Mouse (Mus musculus) embryonic stem cell, embryonic (primary cell): ENCODE measurements around the gene Spi1.

Source experiments
- CTCF ChIA-PET, 4 experiments: fragments of 300-600 bp in 2 of 4; fragments of 350-600 bp in 2 of 4; sonication (Branson Sonifier 250); formaldehyde crosslinking; loops; one replicate each; lab custom pipeline; 2022; ENCODE audit warnings: inconsistent platforms in 2 of 4; lab: Charles Lee
- POLR2A ChIA-PET, 4 experiments: fragments of 300-600 bp in 2 of 4; fragments of 350-600 bp in 2 of 4; sonication (Branson Sonifier 250); formaldehyde crosslinking; loops; one replicate each; lab custom pipeline; 2022; ENCODE audit warnings: antibody characterized with exemption in 4 of 4, inconsistent platforms in 1 of 4; lab: Charles Lee

The Spi1 gene

DNA sequence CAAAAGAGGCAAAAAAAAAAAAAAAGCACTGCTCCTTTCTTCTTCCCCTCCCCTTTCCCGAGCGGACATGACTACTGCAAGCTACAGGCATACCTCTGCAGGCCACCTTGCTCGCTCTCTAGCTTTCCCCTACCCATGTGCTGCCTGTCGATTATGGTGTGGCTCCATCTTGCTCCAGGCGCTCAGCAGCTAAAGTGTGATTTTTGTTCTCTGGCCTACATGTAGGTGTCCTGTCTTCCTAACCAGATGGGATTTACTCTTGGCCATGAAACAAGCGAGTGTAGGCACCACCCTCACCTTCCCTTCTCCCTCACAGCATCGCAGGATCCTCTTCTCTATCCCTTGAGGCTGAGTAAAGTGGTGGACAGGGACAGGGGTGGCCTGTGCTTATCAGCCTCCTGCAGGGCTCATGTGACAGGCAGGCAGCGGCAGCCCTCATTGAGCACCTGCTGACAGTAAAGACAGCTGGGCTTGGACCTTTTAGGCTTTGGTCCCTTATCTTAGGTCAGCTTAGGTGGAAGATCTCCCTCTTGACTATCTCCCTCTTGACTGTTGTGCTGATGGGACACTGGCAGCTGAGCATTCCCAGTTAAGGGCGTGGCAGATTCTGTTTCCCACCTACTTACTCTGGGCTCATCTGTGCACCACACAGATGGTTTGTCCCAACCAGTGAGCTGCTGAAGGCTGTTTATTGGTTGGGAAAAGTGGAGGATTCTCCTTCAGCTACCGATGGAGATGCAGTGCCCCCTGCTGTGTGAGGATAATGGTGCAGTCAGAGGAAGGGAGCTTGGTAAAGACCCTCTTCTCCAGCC is 21.4 kb upstream of the Spi1 start:
- POLR2A ChIA-PET = interaction anchor here (0.5 to 21.4 kb wide), 60 partner anchors 8 to 589 kb away, joined by 3 to 649 read pairs (median 4); partner anchors contain the start of genes Slc39a13 (in 4 of the 4), Rapsn (in 3 of the 4), Ddb2 (in 2 of the 4) and Acp2 (in 1 of the 4)
- CTCF ChIA-PET = interaction anchor here (0.5 to 3.0 kb wide), 48 partner anchors 9 to 999 kb away, joined by 3 to 31 read pairs (median 4); partner anchors contain the start of genes Slc39a13 (in 4 of the 4), Rapsn (in 2 of the 4), Arfgap2 (in 1 of the 4) and Arhgap1 (in 1 of the 4)

DNA sequence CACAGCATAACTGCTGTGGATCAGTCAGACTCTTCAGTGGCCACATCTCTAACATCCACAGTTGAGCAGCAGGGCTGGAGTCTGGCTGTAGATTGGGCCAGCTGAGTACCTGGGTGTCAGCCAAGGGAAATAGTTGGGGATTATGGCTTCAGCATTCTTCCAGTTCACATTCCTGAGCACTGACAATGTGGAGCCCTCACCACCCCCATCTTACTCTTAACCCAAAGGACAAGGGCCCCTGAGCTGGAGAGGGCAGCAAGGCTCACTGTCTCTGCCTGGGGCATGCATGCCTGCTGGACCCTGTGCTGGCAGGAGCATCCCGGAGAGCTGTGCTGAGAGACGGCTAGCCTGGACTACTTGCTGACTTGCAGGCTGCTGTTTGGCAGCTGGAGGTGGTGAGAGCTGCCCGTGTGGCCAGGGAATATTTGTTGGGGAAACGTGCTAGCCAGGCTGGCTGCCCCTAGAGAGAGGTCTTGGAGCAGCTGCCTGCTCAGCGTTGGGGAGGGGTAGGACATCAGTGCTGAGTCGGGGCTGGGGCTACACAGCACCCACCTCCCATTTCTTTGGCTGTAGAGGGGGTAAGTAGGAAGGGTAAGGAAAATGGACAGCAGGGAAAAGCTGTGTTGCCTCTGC is 20.2 kb upstream of the Spi1 start:
- ChIA-PET CTCF (interaction anchor here in 3 of 4 experiments (1.2 to 3.0 kb wide), 10 partner anchors 8 to 196 kb away, joined by 3 to 31 read pairs (median 7); partner anchors contain the start of gene Slc39a13 (in 3 of the 3)), POLR2A (interaction anchor here (0.7 to 21.4 kb wide), 21 partner anchors 8 to 588 kb away, joined by 3 to 649 read pairs (median 5); partner anchors contain the start of genes Slc39a13 (in 4 of the 4), Rapsn (in 2 of the 4) and Psmc3 (in 1 of the 4))

DNA sequence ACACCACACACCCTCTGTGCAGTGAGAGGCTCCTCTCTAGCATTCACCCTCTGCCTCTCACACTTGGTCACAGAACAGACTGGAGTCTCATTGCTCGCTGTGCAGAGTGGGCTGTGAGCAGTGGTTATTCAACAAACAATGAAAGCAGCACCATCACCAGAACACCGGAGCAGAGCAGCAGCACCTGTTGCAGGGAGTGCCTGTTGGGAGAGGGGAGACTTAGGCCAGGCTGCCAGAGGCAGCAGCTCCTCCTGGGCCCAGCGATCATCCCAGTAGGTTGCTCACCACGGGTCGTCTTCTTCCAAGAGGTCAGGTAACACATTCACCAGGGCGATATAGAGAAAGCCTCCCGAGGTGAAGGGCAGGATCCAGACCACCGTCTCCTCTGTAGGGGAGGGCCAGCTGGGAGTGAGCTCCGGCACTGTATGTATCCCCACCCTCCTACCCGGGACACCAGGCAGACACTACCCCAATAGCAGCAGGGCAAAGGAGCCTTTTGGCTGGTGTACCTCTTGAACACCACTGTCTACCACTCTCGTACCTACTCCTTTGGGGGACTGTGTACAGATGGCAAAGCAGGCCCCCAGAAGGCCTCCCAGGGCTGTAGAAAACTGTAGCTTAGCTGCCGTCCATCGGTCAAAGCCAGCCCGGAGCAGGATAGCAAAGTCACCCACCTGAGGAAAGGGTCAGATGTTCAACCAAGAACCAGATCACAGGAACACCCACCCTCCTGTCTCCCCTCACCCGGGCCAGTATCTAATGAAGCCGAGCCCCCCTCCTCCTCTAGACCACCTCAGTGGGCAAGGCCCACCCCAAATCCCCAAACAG is 19.2 kb upstream of the Spi1 start:
- CTCF ChIA-PET = interaction anchor here in 1 of 4 experiments (1.2 kb wide), 1 partner anchor 9 kb away, joined by 5 read pairs; the partner anchor contains the start of gene Psmc3
- POLR2A ChIA-PET = interaction anchor here in 2 of 4 experiments (1.6 to 21.4 kb wide), 9 partner anchors 7 to 48 kb away, joined by 5 to 649 read pairs (median 33); partner anchors contain the start of genes Psmc3 (in 2 of the 2), Slc39a13 (in 2 of the 2) and Rapsn (in 1 of the 2)

DNA sequence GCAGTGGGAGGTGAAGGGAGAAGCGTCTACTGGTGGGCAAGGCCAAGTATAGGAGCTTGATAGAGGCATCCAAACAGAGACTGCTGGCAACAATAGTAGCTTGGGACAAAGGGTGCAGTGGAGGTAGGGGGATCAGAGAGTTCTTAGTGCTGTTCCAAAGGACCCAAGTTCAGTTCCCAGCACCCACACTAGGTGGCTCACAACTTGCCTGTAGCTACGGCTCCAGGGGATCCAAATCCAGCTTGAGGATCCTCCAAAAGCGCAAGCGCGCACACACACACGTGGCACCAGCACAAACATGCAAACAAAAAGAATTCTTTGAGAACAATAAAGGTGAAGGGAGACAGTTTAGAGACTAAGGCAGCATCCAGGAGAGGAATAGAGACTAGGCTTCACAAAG is 18.0 kb upstream of the Spi1 start:
- ChIA-PET POLR2A (interaction anchor here in 3 of 4 experiments (0.6 to 21.4 kb wide), 18 partner anchors 10 to 174 kb away, joined by 3 to 649 read pairs (median 5); partner anchors contain the start of genes Psmc3 (in 3 of the 3), Acp2 (in 1 of the 3), Nr1h3 (in 1 of the 3) and Rapsn (in 1 of the 3)), CTCF (interaction anchor here in 3 of 4 experiments (0.5 to 2.1 kb wide), 17 partner anchors 9 to 462 kb away, joined by 3 to 7 read pairs (median 4); partner anchors contain the start of genes Psmc3 (in 2 of the 3), Rapsn (in 2 of the 3), Ckap5 (in 1 of the 3) and Spi1 (in 1 of the 3))

DNA sequence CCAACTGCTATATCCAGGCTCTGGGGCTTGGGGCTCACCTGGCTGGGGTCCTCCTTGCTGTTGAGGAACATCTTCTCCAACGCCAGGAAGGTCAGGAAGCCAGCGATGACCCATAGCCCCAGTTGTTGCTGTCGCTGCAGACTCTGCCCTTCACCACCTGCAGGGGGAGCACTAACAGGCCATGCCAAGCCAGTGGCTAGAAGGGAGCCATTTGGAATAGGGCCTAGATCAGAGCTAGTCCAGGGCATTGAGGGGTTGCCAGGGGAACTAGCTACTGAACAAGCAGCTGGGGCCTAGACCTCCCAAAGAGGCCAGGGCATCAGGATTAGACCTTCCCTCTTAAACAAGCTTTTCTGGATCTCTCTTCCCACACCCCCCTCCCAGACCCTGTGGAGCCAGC is 16.6 kb upstream of the Spi1 start:
- ChIA-PET POLR2A (interaction anchor here in 3 of 4 experiments (0.7 to 21.4 kb wide), 23 partner anchors 8 to 179 kb away, joined by 3 to 649 read pairs (median 3); partner anchors contain the start of genes Psmc3 (in 2 of the 3), Ddb2 (in 1 of the 3), Kbtbd4 (in 1 of the 3) and Ndufs3 (in 1 of the 3)), CTCF (interaction anchor here (0.5 to 2.1 kb wide), 32 partner anchors 9 to 386 kb away, joined by 3 to 8 read pairs (median 4); partner anchors contain the start of genes Rapsn (in 2 of the 4), Mybpc3 (in 1 of the 4) and Psmc3 (in 1 of the 4))

DNA sequence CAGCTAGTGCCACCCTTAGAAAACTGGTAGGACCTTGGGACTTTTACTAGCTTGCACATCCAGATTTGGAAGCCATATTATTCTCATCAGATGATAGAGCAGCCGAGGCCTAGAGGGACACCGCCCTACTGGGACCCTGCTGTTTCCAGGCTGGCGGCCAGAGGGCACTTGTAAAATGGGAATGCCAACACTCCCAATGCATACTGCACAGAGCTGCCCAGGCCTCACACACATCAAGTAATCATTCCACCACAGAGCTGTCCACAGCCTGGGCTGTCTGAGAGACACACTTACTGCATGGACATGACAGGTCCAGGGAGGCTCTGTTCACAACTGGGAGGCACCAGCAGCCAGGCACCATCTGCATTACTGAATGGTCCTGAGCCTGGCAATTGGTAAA is 15.7 kb upstream of the Spi1 start:
- CTCF ChIA-PET = interaction anchor here (0.9 to 2.1 kb wide), 16 partner anchors 9 to 219 kb away, joined by 3 to 7 read pairs (median 4); partner anchors contain the start of genes Rapsn (in 2 of the 4), Mybpc3 (in 1 of the 4) and Psmc3 (in 1 of the 4)
- POLR2A ChIA-PET = interaction anchor here in 3 of 4 experiments (0.6 to 21.4 kb wide), 14 partner anchors 9 to 180 kb away, joined by 3 to 649 read pairs (median 3); partner anchors contain the start of genes Ddb2 (in 1 of the 3), Kbtbd4 (in 1 of the 3), Ndufs3 (in 1 of the 3) and Psmc3 (in 1 of the 3)

DNA sequence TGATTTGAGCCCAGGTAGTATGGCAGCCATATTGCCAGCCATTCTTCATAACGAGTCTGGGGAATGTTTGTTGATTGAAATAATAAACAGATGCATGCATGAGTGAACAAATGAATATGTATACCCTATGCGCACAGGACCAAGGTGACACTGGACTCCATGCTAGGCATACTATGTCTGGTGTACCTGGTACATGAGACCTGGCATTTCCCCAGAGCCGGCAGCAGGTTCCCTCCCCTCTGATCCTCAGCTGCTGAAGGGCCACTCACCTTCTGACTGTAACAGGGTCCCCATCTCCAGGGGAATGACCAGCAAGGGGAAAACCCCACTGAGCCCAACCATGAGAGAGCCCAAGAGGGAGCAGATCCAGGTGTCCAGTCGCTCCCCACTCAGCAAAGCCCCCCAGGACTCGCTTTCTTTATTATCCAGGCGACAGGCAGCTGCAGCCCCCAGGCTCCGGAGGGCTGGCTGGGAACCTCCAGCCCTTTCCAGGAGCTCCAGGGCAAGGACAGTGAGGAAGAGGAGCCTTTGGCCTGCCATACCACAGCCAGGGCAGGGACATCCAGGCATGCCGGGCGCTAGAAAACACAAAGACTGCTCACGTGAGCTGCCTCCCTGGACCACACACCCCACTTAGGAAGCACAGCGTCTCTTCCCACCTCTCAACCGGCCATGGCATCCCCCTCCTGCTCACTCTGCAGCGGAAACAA is 13.9 kb upstream of the Spi1 start:
- ChIA-PET CTCF (interaction anchor here in 2 of 4 experiments (0.5 to 3.6 kb wide), 5 partner anchors 7 to 420 kb away, joined by 3 to 31 read pairs (median 4); no protein-coding TSS in a partner anchor), POLR2A (interaction anchor here in 3 of 4 experiments (0.6 to 21.4 kb wide), 12 partner anchors 8 to 188 kb away, joined by 3 to 649 read pairs (median 6); partner anchors contain the start of genes Psmc3 (in 1 of the 3) and Rapsn (in 1 of the 3))

DNA sequence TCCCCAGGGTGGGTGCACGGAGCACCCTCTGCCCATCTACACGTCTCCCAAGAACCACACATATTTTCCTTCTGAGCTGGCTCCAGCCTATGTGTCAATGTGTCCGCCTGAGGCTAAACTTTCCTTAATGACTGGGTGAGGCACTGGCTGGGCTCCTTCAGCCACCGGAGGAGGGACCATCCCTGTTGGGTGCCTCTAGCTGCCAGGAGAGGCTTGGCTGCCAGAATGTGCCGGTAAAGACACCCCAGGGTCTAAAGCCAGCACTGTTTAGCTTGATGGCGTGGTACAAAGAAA is 13.4 kb upstream of the Spi1 start:
- CTCF ChIA-PET = interaction anchor here in 3 of 4 experiments (0.5 to 3.6 kb wide), 6 partner anchors 8 to 419 kb away, joined by 3 to 31 read pairs (median 4); no protein-coding TSS in a partner anchor

DNA sequence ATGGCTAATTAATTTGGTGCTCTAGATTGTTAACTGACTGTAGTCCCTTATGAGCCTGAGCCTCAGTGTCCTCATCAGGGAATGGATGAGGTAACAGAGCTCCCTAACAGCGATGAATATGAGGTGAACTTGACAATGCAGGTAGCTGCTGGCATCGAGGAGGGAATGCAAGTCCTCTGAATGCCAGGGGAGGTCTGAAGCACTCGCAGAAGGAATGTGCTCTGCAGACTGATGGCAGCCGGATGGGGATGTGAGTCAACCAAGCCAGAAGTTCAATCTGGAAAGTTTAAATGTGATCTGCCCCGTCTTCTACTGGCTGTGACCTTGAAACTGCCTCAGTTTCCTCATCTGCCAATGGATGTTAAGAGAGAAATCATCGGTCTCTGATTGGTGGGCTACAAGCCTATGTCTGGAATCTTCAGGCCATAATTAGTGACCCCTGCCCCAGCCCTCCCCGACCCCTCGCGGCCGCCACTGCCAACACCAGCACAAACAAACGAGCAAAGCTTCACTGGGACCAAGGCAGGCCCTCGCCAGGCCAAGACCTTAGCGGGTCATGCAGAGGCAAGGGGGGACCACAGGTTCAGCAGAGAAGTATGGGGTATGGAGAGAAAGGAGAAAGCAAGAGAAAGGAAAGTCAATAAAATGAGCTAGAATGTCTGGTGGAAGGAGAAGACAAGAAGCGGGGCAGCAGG is 12.7 kb upstream of the Spi1 start:
- CTCF ChIA-PET = interaction anchor here (0.5 to 3.6 kb wide), 17 partner anchors 8 to 1152 kb away, joined by 3 to 31 read pairs (median 5); partner anchors contain the start of gene Madd (in 1 of the 4)
- POLR2A ChIA-PET = interaction anchor here (0.6 to 21.4 kb wide), 44 partner anchors 8 to 399 kb away, joined by 3 to 649 read pairs (median 6); partner anchors contain the start of genes Psmc3 (in 3 of the 4), Ddb2 (in 1 of the 4), Rapsn (in 1 of the 4) and Spi1 (in 1 of the 4)

More for the DNA sequence above, 13.4 kb upstream of the Spi1 start:
- POLR2A ChIA-PET = interaction anchor here (0.6 to 21.4 kb wide), 17 partner anchors 8 to 399 kb away, joined by 3 to 649 read pairs (median 6); partner anchors contain the start of genes Psmc3 (in 1 of the 4) and Rapsn (in 1 of the 4)

DNA sequence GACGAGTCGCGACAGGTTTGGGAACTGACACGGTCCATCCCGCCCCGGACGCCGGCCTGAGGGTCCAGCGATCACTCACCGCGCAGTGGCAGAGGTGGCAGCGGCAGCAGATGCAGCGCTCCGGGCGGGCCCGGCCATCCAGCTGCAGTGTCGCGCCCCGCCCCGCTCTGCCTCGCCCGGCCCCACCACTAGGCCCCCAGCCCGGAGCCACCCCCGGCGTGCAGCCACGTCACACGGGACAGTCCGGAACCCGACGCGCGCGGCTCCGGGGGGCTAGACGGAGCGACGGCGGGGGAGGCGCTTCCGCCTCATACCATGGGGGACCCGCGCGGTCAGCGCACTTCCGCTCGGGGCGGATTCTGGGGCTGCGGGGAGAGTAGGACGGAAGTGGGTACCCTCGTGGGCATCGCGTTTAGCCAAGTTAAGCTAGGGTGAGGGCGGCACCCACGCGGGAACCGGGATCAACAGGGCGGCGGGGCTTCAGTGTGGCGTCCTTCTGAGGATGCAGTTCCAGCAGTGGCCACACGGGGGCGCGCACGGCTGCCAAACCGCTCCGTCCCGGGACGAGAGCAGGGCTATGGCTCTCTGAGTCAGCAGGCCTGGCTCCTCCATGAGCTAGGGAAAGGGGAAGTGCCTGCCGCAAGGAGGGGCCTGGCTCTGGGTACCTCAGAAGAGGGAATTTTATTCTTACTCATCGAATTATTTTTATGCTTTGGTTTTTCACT is 12.0 kb upstream of the Spi1 start, which contains the start of gene Slc39a13:
Gene Slc39a13 (minus strand): TSS at position 342 of the 725 bp plus-strand sequence.
- ChIA-PET POLR2A (interaction anchor here (0.5 to 21.4 kb wide), 78 partner anchors 8 to 767 kb away, joined by 3 to 649 read pairs (median 4); partner anchors contain the start of genes Psmc3 (in 3 of the 4), Ddb2 (in 2 of the 4), Rapsn (in 2 of the 4) and Arfgap2 (in 1 of the 4)), CTCF (interaction anchor here (0.5 to 3.6 kb wide), 52 partner anchors 9 to 1153 kb away, joined by 3 to 31 read pairs (median 4); partner anchors contain the start of genes Acp2 (in 1 of the 4), Ddb2 (in 1 of the 4), Lrp4 (in 1 of the 4) and Mybpc3 (in 1 of the 4))

DNA sequence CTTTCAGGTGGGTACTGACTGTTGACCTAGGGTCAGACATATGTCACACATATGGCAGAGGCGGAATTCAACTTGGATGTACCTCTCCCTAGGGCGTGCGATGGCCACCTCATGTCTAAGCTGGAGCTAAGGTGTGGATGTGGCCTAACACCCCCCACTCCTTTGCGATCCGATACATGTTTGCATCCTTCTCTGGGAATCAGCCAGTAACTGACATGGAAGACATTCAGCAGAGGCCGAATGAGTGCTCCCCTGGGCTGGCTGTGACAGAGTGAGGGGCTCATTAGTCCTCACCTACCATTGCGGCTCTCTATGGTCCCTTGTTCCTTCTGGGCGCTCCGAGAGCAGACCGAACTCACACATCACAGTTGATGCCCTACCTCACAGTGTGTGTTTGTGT is 11.1 kb upstream of the Spi1 start:
- POLR2A ChIA-PET = interaction anchor here (0.5 to 21.4 kb wide), 63 partner anchors 7 to 767 kb away, joined by 3 to 649 read pairs (median 5); partner anchors contain the start of genes Psmc3 (in 3 of the 4), Ddb2 (in 2 of the 4), Rapsn (in 2 of the 4) and Arfgap2 (in 1 of the 4)
- CTCF ChIA-PET = interaction anchor here (0.5 to 3.6 kb wide), 49 partner anchors 8 to 891 kb away, joined by 3 to 31 read pairs (median 4); partner anchors contain the start of genes Acp2 (in 1 of the 4), Ddb2 (in 1 of the 4), Lrp4 (in 1 of the 4) and Mybpc3 (in 1 of the 4)

DNA sequence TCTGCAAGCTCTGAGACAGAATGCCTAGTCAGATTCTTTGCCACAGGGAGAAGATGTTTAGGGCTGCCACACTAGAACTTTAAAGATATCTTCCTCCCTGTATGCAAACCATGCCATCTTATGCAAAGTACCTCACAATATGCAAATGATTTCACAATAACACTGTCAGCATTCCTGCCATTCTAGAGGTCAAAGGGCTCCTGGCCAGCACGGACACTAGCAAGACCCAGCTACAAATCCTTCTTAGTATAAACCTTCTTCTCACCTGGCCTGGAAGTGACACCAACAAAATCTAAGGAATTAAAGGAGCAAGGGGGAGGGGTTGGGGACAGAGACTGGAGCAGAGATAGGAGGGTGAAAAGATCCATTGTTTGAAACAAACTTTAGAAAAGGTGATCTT is 10.1 kb upstream of the Spi1 start:
- POLR2A ChIA-PET = interaction anchor here in 2 of 4 experiments (1.0 to 4.3 kb wide), 4 partner anchors 12 to 155 kb away, joined by 5 to 59 read pairs (median 17); no protein-coding TSS in a partner anchor
- CTCF ChIA-PET = interaction anchor here in 1 of 4 experiments (3.6 kb wide), 1 partner anchor 11 kb away, joined by 31 read pairs; no protein-coding TSS in a partner anchor

DNA sequence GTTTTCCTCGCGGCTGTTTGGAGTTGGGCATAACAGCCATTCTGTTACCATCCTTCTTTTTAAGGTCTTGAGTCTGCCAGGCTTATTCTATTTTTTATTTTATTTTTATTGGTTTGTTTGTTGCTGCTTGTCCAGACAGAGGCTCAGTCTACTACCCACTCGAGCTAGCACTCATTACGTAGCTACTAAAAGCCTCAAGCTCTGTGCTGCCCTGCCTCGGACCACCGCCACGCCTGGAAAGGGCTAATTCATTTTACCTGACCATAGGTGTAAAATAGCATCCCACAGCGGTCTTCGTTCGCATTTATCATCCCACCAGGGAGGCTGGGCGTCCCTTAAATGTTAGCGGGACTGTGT is 4.3 kb upstream of the Spi1 start:
- ChIA-PET POLR2A (interaction anchor here in 2 of 4 experiments (0.6 to 3.5 kb wide), 10 partner anchors 8 to 160 kb away, joined by 3 to 16 read pairs (median 6); partner anchors contain the start of genes Slc39a13 (in 2 of the 2) and Psmc3 (in 1 of the 2)), CTCF (interaction anchor here (0.8 to 2.0 kb wide), 7 partner anchors 12 to 37 kb away, joined by 3 to 6 read pairs (median 4); no protein-coding TSS in a partner anchor)
